Mouse (Mus musculus): Measurements from ENCODE around the gene Ppip5k1. TPM values are rescaled to one million over a fixed set of nuclear protein-coding genes. Genes with fewer than 3 reads are reported as not detected.

The Ppip5k1 gene
- polyA plus RNA-seq, 1 experiment = 21.8 TPM

DNA sequence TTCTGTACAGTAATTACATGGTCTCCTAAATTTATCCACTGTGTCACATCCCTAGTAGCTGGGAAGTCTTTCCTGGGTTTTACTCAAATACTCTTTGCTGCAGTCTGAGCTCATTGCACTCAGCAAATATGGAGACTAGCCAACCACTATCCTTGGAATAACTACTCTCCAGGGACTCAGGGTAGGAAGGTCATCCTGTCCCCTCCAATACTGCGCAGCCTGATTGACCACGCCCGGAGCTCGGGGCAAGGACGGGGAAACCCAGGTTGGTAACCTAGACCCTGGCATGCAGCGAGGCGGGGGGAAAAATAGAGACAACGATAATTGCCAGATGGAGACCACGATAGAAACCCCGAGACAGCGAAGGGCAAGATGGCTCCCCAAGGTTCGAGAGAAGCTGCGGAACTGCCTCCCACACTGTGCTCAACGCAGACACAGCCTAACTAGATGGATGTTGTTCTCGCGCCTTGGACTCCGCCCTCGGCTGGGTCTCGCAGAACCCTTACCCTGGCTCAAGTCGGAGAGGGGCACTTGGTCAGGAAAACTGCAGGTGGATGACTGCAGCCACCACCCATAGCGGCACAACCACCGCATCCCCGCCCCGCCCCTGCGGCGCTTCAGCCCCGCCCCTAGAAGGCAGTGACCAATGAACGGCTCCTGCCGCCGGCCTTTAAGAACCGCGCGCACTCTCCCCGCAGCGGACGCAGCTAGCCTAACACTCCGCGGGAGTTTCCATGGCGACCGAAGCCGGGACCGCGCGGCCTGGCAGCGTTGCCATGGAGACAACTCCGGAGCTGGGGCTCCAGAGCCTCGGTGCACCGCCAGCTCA, 66.1 kb downstream of the Ppip5k1 start, which contains the start of gene Map1a:
Gene Map1a (plus strand): TSS at position 700 of the 829 bp plus-strand sequence.
- 4% methylated on average over 48 of the region's 48 CpGs for WGBS
- no peak within 1 kb of the TSS for H3K27ac ChIP-seq (ENCODE audit: control insufficient read depth, insufficient read depth, low read length)
- H3K27me3 ChIP-seq (ENCODE audit: control insufficient read depth, insufficient read depth, low read length) = no peaks in the 10 kb centered on the region
- H3K4me3 ChIP-seq (ENCODE audit: control insufficient read depth, insufficient read depth, low read length) = peak within 1 kb of the TSS; percentile 43
- no peaks in the 10 kb centered on the region for H3K36me3 ChIP-seq (ENCODE audit: control insufficient read depth, insufficient read depth, low read length)
- TF ChIP-seq CTCF (IDR thresholded peaks at IDR 0.05; ENCODE audit: borderline replicate concordance, control insufficient read depth, extremely low read depth, insufficient read depth, low read length, poor library complexity) = no peak
- no peak for TF ChIP-seq POLR2A (IDR thresholded peaks at IDR 0.05; ENCODE audit: control insufficient read depth, extremely low read depth, insufficient read depth, low read length, poor library complexity)
- peak; percentile 85 for DNase-seq
- H3K4me1 ChIP-seq (replicated peaks; ENCODE audit: control insufficient read depth, insufficient read depth, low read length) = peaks cover 13% of the 10 kb centered on the region

DNA sequence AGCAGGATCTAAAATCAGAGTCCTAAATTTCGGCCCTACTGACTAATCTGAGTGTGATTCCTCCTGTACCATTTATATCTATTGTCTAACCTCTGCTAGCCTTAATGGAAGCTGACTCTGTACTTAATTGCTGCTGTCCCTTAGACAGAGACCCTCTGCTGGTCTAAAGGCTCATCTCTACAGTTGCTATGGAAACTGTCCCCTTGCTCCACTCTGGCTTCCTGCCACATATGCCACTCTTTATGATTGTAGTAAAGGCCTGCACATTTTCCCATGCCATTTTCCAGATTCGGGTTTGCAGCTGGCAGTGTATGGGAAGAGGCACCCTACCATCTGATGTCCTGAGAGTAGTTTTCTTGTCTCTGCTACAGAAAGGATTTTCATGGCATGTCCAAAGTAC, 67.3 kb downstream of the Ppip5k1 start:
- no peaks in the 10 kb centered on the region for H3K27me3 ChIP-seq (ENCODE audit: control insufficient read depth, insufficient read depth, low read length)
- TF ChIP-seq CTCF (IDR thresholded peaks at IDR 0.05; ENCODE audit: borderline replicate concordance, control insufficient read depth, extremely low read depth, insufficient read depth, low read length, poor library complexity) = no peak
- no peak for TF ChIP-seq POLR2A (IDR thresholded peaks at IDR 0.05; ENCODE audit: control insufficient read depth, extremely low read depth, insufficient read depth, low read length, poor library complexity)
- H3K36me3 ChIP-seq (ENCODE audit: control insufficient read depth, insufficient read depth, low read length) = no peaks in the 10 kb centered on the region
- H3K4me3 ChIP-seq (ENCODE audit: control insufficient read depth, insufficient read depth, low read length) = no peak overlapping the region
- no peak for DNase-seq
- 92% methylated on average over 2 of the region's 2 CpGs for WGBS
- no peak overlapping the region for H3K27ac ChIP-seq (ENCODE audit: control insufficient read depth, insufficient read depth, low read length)
- peaks cover 11% of the 10 kb centered on the region for H3K4me1 ChIP-seq (replicated peaks; ENCODE audit: control insufficient read depth, insufficient read depth, low read length)

DNA sequence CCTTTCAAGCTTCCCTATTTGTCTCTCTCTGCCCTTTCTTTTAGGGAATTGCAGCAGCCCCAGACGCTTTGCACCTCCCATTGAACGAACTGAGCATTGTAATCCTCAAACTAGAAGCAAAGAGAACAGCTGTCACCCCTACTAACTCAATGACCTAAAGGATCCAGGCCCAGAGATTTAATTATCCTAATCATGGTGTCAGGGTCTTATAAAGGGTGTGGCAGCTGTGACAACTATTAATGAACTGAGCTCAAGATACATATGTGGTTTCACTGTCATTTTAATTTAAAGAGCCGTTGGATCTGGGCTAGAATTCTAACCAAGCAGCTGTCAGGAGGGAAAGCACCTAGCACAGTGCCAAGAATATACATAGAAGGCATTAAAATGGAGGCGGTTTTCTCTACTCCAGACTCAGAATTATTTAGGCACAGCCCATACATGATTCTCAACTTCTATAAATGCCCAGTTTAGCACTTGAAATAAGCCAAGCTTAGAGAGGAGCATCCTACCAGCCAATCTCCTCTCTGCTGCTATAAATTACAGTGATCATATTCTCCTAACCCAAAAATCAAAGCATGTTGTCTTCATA, 83.2 kb downstream of the Ppip5k1 start:
- TF ChIP-seq CTCF (IDR thresholded peaks at IDR 0.05; ENCODE audit: borderline replicate concordance, control insufficient read depth, extremely low read depth, insufficient read depth, low read length, poor library complexity) = no peak
- no peak for TF ChIP-seq POLR2A (IDR thresholded peaks at IDR 0.05; ENCODE audit: control insufficient read depth, extremely low read depth, insufficient read depth, low read length, poor library complexity)

DNA sequence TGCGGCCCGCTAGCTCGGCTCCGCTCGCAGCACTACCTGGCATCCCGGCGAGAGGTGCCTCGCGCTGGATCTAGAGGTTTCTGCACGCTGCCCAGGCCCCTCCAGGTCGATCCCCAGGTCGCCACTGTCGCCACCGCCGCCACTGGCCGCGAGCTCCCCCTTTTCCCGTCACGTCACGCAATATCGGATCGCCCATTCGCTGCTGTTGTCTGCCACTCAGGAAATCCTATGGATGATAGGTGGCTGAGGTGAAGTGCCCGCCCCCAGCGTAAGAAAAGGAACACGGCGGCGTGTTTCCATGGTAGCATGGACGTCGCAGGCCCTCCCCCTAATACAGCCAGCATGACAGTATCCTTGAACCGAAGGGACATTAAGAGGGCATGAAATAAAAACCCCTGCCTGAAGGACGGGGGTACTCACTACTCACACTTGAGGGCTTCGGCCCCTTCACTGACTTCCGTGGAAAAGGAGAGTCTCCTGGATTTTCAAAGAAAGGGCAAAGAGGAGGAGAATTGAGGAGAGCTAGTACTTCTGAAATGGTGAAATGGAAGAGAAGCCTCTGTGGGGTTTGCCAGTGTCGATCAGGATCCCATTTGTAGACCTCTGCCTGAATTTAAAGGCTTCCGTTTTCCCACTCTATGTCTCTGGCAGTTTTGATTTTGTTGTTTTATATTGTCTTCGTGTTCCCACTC, 83.8 kb downstream of the Ppip5k1 start, which contains the start of gene Trp53bp1:
Gene Trp53bp1 (minus strand): TSS at position 172 of the 692 bp plus-strand sequence.
- H3K4me3 ChIP-seq (ENCODE audit: control insufficient read depth, insufficient read depth, low read length) = peak within 1 kb of the TSS; percentile 93
- H3K4me1 ChIP-seq (replicated peaks; ENCODE audit: control insufficient read depth, insufficient read depth, low read length) = peaks cover 3% of the 10 kb centered on the region; the same call in 1 of the 2 replicates
- peak; percentile 95 for DNase-seq
- H3K36me3 ChIP-seq (ENCODE audit: control insufficient read depth, insufficient read depth, low read length) = peaks cover 3% of the 10 kb centered on the region; the same call in 1 of the 2 replicates
- 3% methylated on average over 37 of the region's 37 CpGs for WGBS
- H3K27me3 ChIP-seq (ENCODE audit: control insufficient read depth, insufficient read depth, low read length) = no peaks in the 10 kb centered on the region
- peak; percentile 62; the same call in 1 of the 2 replicates for TF ChIP-seq CTCF (IDR thresholded peaks at IDR 0.05; ENCODE audit: borderline replicate concordance, control insufficient read depth, extremely low read depth, insufficient read depth, low read length, poor library complexity)
- TF ChIP-seq POLR2A (IDR thresholded peaks at IDR 0.05; ENCODE audit: control insufficient read depth, extremely low read depth, insufficient read depth, low read length, poor library complexity) = no peak
- no peak within 1 kb of the TSS for H3K27ac ChIP-seq (ENCODE audit: control insufficient read depth, insufficient read depth, low read length)

More for the DNA sequence above, 83.2 kb downstream of the Ppip5k1 start:
- Histone ChIP-seq H3K36me3 (ENCODE audit: control insufficient read depth, insufficient read depth, low read length) (peaks cover 3% of the 10 kb centered on the region; the same call in 1 of the 2 replicates), H3K4me3 (ENCODE audit: control insufficient read depth, insufficient read depth, low read length) (no peak overlapping the region), H3K27ac (ENCODE audit: control insufficient read depth, insufficient read depth, low read length) (no peak overlapping the region), H3K4me1 (replicated peaks; ENCODE audit: control insufficient read depth, insufficient read depth, low read length) (peaks cover 3% of the 10 kb centered on the region; the same call in 1 of the 2 replicates), H3K27me3 (ENCODE audit: control insufficient read depth, insufficient read depth, low read length) (no peaks in the 10 kb centered on the region)
- 54% methylated on average over 4 of the region's 4 CpGs for WGBS
- no peak for DNase-seq

DNA sequence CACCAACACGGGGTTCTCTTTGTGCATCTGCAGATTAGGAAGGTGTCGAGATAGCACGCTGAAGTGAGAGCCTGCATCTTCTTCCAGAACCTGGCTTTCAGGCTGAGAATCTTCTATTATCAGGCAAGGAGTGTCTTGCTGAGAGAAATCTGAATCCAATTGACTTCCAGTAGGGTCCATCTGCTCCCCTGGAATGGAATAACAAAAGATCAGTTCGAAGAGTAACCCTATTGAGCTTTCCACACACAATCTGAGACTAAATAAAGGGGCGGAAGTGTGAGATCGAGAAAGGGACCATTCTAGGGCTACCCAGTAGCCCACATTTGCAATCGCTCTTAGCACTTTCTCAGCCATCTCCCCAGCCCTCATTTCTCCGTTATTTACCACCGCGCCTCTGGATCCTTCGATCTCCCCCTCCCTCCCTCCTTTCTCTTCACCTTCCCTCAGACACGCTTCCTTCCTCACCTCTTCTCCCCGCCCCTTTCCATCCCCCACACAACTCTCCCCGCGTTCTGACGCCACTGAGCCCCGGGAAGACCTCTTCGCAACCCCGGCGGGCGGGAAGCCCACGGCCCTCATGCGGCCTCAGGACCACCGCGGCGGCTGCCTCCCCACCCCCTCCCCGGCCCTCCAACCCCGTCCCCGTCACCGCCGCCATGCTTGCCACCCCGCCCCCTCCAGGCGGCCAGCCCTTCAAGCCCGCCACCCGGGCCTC, 84.5 kb downstream of the Ppip5k1 start:
- no peak for DNase-seq
- WGBS = 4% methylated on average over 34 of the region's 35 CpGs
- Histone ChIP-seq H3K27ac (ENCODE audit: control insufficient read depth, insufficient read depth, low read length) (no peak overlapping the region), H3K27me3 (ENCODE audit: control insufficient read depth, insufficient read depth, low read length) (no peaks in the 10 kb centered on the region), H3K4me3 (ENCODE audit: control insufficient read depth, insufficient read depth, low read length) (peak overlapping the region; percentile 93), H3K4me1 (replicated peaks; ENCODE audit: control insufficient read depth, insufficient read depth, low read length) (no peaks in the 10 kb centered on the region), H3K36me3 (ENCODE audit: control insufficient read depth, insufficient read depth, low read length) (peaks cover 3% of the 10 kb centered on the region; the same call in 1 of the 2 replicates)
- TF ChIP-seq CTCF (IDR thresholded peaks at IDR 0.05; ENCODE audit: borderline replicate concordance, control insufficient read depth, extremely low read depth, insufficient read depth, low read length, poor library complexity) (no peak), POLR2A (IDR thresholded peaks at IDR 0.05; ENCODE audit: control insufficient read depth, extremely low read depth, insufficient read depth, low read length, poor library complexity) (no peak)

All from thymus, adult 2 months (tissue).